Mouse (Mus musculus) brain, embryonic 14.5 days (tissue): ENCODE results near the gene Gm13694. TPM values are rescaled to one million over a fixed set of nuclear protein-coding genes. Genes with fewer than 3 reads are reported as not detected.
"Not testable (repeated sequence)": the region's sequence is repeated elsewhere in the genome, so short reads cannot be mapped to it uniquely, and the experiment has no call there.

Source experiments
- DNase-seq: peaks from one replicate; pipeline ENCODE4 v3.0.0-alpha.2; 2011; ENCODE audit warnings: low read depth
- CTCF ChIP-seq: fragments of 200-500 bp; IDR thresholded peaks from 2 replicates; pipeline ENCODE4 v1.5.1; 2012; ENCODE audit warnings: inconsistent platforms, mild to moderate bottlenecking, moderate library complexity, borderline replicate concordance; ENCODE audit not compliant: insufficient read depth, insufficient read length; ENCODE audit errors: extremely low read depth
- POLR2A ChIP-seq: fragments of 200-500 bp; IDR thresholded peaks from 2 replicates; pipeline ENCODE4 v1.6.1; 2012; ENCODE audit warnings: mild to moderate bottlenecking, inconsistent platforms, borderline replicate concordance; ENCODE audit not compliant: poor library complexity, insufficient read depth, insufficient read length, severe bottlenecking; ENCODE audit errors: extremely low read depth
- polyA plus RNA-seq: library from polyadenylated mRNA; depleted of rRNA; stranded (reverse); fragments of >200 nt; gene quantifications from 2 replicates; pipeline ENCODE4 v1.2.3, GENCODE M21; 2012; rRNA removed

Gm13694 gene
- polyA plus RNA-seq, 1 experiment = not detected

- no peak for DNase-seq
- TF ChIP-seq CTCF = no peak
- no peak for TF ChIP-seq POLR2A
These were observed 31.1 kb downstream of the Gm13694 start for GRCm38 (mm10) chr2:84009818-84010217.

GRCm38 (mm10) chr2:84014572-84014971 is 35.8 kb downstream of the Gm13694 start:
- DNase-seq = no peak

GRCm38 (mm10) chr2:84016291-84016690 is 37.6 kb downstream of the Gm13694 start:
- not testable (repeated sequence) for DNase-seq

More at GRCm38 (mm10) chr2:84014572-84014971, 35.8 kb downstream of the Gm13694 start:
- no peak for TF ChIP-seq POLR2A
- TF ChIP-seq CTCF = no peak

DNA sequence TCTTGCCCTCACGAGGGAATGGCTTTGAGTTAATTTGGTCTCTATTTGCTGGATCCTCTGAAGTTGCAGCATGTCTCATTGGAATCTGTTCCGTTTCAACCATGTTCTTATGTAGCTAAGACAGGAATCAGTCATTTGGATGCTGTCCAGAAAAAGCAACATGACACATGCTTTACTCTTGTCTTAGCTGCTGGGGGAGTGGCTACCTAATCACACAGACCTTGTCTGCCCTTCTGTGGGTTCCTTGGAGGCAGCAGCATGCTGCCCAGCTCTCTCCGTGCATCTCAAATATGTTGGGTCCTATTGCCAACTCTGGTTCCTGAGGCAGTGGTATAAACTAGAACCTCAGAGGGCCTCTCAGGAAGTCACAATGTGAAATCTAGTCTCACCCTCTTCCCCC is 39.6 kb downstream of the Gm13694 start:
- no peak for DNase-seq
- no peak for TF ChIP-seq CTCF
- TF ChIP-seq POLR2A = no peak

- DNase-seq = no peak
- no peak for TF ChIP-seq POLR2A
- TF ChIP-seq CTCF = no peak
These were observed 41.0 kb downstream of the Gm13694 start for GRCm38 (mm10) chr2:84019519-84020305.

GRCm38 (mm10) chr2:84021930-84022329 is 43.2 kb downstream of the Gm13694 start:
- no peak for DNase-seq
- no peak for TF ChIP-seq CTCF

GRCm38 (mm10) chr2:84022905-84023304 is 44.2 kb downstream of the Gm13694 start:
- DNase-seq = no peak
- no peak for TF ChIP-seq CTCF
- no peak for TF ChIP-seq POLR2A

- TF ChIP-seq CTCF (no peak), POLR2A (no peak)
- DNase-seq = no peak
These were observed 44.6 kb downstream of the Gm13694 start for GRCm38 (mm10) chr2:84023319-84023718.

GRCm38 (mm10) chr2:84025217-84025616 is 46.5 kb downstream of the Gm13694 start:
- peak; percentile 55 for DNase-seq
- no peak for TF ChIP-seq POLR2A
- TF ChIP-seq CTCF = no peak

Other genes with a start within 250 kb of the Gm13694 start
- gene Fam171b, start 166.3 kb upstream of the Gm13694 start, polyA plus RNA-seq = 37.4 and 49.8 TPM in 2 replicates
- not detected in 2 replicates for gene Zswim2, start 37.7 kb upstream of the Gm13694 start, polyA plus RNA-seq
- gene Gm13698, start 23.2 kb upstream of the Gm13694 start, polyA plus RNA-seq = not detected in 2 replicates
- gene Gm13693, start 17.4 kb upstream of the Gm13694 start, polyA plus RNA-seq = not detected in 2 replicates
- not detected in 2 replicates for gene Gm13695, start 11.6 kb upstream of the Gm13694 start, polyA plus RNA-seq
- not detected in 2 replicates for gene Gm13696, start 5.8 kb upstream of the Gm13694 start, polyA plus RNA-seq
- gene Gm13697, start 5.8 kb downstream of the Gm13694 start, polyA plus RNA-seq = not detected in 2 replicates
- gene Gm13691, start 11.6 kb downstream of the Gm13694 start, polyA plus RNA-seq = not detected in 2 replicates